Mouse (Mus musculus) kidney, postnatal 36 days (tissue): ENCODE measurements around the gene Gpr37l1.
"Not testable (repeated sequence)": the region's sequence is repeated elsewhere in the genome, so short reads cannot be mapped to it uniquely, and the experiment has no call there.

Experiments used
- DNase-seq, 2 experiments: peaks; one replicate each; pipeline ENCODE4 v3.0.0; 2021 to 2022; ENCODE audit warnings: mixed read lengths in 2 of 2

Gpr37l1 gene

GRCm38 (mm10) chr1:135167435-135167834, at the start of gene Gpr37l1:
TSS of gene Gpr37l1 (minus strand) at chr1:135167681.
- DNase-seq, result no peak

GRCm38 (mm10) chr1:135213772-135214640, 46.5 kb upstream of the Gpr37l1 start:
- DNase-seq, result no peak

DNA sequence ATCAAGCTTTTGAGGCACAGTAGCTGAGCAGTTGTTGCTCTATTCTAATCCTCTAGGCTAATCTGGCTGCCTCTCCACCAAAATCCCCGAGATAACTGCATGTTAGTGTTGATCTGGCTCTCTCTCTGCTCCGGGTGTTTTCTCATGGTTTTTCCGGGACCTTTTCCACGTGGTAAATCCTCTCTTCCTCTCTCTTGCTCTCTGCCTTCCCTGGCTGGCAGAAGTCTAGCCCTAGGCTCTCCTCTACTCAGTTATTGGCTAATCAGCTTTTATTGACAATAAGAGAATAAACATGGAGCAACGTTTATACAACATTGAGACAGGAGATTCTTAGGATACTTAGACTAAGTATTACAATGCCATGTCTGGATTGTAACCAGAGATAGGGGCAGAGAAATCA, 42.9 kb upstream of the Gpr37l1 start:
- DNase-seq, result no peak

DNA sequence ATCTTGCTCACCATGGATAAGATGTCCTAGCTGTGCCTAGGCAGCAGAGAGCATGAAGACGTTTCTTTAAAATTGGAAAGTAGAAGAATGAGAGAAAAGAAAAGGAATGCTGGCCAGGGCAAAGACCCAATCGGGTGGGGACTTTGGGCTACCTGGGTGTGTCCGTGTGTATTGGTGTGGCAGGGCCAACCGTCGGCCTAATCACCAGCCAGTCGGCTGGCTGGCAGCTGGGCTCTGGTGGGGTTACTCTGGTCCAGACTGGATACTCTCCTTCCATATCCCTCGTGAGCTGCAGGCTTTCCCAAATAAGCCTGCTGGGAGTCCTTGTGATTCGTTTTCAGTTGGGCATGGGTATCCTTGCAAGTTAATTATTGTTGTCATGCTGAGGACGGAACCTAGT, 41.2 kb upstream of the Gpr37l1 start:
- no peak for DNase-seq

- no peak for DNase-seq
Measured at GRCm38 (mm10) chr1:135206586-135207339, 39.3 kb upstream of the Gpr37l1 start.

GRCm38 (mm10) chr1:135205257-135205656, 37.8 kb upstream of the Gpr37l1 start:
- no peak for DNase-seq

GRCm38 (mm10) chr1:135204196-135205126, 37.0 kb upstream of the Gpr37l1 start:
- no peak for DNase-seq

- DNase-seq, result peak; percentile 26 to 36
Measured at GRCm38 (mm10) chr1:135200400-135200799, 32.9 kb upstream of the Gpr37l1 start.

- DNase-seq, result peak; percentile 72 to 75
Measured at GRCm38 (mm10) chr1:135199014-135199819, 31.7 kb upstream of the Gpr37l1 start.

GRCm38 (mm10) chr1:135198412-135198811, 30.9 kb upstream of the Gpr37l1 start:
- DNase-seq, result no peak

DNA sequence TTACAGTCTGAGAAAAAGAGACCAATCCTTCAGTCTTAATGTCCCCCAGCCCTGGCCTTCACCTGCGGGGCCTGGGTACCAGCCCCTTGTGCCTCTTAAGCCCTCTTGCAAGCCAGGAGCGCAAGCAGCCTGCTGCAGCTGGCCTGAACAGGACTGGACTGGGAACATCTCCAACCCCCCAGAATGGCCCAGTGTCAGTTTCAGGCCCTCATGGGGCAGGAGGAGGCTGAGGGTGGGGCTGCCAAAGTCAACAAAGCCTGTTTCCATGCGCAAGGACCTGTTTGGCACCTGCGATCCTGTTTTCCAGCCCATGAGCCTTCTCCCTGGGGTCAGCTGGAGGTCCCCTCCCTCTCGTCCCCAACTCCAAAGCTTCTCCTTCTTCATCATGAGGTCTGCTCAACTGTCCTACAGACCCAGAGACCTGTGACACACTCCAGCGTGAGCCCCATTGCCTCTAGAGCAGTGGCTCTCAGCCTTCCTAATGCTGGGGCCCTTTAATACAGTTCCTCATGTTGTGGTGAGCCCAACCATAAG, 28.5 kb upstream of the Gpr37l1 start:
- peak; percentile 47 to 50 for DNase-seq

- peak in 1 of 2 experiments; percentile 45 for DNase-seq
Measured at GRCm38 (mm10) chr1:135194335-135194734, 26.9 kb upstream of the Gpr37l1 start.

GRCm38 (mm10) chr1:135189186-135189585, 21.7 kb upstream of the Gpr37l1 start:
- no peak for DNase-seq

DNA sequence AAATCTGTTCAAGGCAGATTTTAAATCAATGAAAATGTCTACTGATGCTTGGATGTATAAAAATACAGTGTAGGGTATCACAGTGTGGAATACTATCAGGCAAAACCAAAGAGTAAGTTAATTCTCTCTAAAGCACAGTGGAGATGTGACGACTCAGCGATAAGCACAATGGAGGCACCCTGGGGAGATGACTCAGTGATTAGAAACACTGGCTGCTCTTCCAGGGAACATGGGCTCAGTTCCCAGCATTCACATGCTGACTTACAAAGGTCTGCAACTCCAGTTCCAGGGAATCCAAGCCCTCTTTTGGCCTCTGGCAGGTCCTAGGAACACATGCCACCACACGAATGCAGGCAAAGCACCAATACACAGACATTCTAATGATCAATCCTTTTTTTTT, 20.7 kb upstream of the Gpr37l1 start:
- peak in 1 of 2 experiments; percentile 29 for DNase-seq

GRCm38 (mm10) chr1:135187016-135187415, 19.5 kb upstream of the Gpr37l1 start:
- not testable (repeated sequence) for DNase-seq

GRCm38 (mm10) chr1:135186427-135186826, 18.9 kb upstream of the Gpr37l1 start:
- DNase-seq, result no peak

DNA sequence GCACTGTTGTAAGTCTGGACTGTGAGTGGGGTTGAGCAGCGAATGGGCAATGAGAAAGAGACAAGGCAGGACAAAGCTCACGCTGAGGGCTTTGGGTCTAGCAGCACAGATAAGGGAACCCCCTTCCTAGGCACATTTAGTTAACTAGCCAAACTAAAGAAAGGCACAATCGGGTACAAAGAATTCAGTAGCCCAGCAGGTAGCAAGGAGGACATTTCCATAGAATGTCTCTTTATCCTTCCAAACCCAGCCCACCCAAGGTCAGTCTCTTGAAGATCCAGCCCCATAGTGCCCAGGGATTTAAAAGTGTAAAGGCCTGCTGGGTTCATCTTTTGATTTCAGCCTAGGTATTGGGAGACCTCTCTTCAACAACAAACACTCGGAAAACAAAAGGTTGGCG, 18.5 kb upstream of the Gpr37l1 start:
- DNase-seq, result no peak

DNA sequence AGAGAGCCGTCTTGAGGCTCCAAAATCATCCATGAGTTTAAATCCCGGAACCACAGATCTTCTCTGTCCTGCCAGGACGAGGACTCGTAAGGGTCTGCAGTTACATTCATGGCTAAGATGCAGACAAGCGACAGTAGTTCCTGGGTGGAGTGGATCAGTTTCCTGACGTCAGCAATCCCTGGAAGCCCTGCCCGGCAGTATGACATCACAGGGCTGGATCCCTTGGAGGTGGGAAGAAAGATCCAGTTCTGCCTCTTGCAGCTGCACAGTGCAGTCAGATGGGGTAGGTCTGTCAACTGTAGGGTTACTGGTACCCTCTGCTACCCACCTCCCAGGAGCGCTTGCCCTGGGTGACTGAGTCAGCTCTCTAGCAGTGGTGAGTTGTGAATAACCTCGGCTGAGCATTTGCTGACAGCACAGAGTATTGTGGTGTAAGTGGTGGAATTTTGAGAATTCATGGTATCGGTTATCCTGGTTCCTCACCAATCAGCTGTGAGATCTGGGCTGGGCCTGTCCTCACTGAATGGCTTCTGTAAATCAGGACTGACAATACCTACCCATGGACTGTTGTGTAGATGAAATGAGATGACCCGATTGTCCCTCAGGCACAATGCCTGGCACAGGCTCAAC, 16.6 kb upstream of the Gpr37l1 start:
- no peak for DNase-seq

GRCm38 (mm10) chr1:135183448-135183847, 16.0 kb upstream of the Gpr37l1 start:
- no peak for DNase-seq

GRCm38 (mm10) chr1:135182975-135183374, 15.5 kb upstream of the Gpr37l1 start:
- DNase-seq, result no peak
